Mouse (Mus musculus): ENCODE results near the gene Ap2a2. TPM values are rescaled to one million over a fixed set of nuclear protein-coding genes. Genes with fewer than 3 reads are reported as not detected.

Ap2a2 gene
- total and polyA plus RNA-seq, 3 experiments: 28.5 to 58.3 (median 55.1) TPM

DNA sequence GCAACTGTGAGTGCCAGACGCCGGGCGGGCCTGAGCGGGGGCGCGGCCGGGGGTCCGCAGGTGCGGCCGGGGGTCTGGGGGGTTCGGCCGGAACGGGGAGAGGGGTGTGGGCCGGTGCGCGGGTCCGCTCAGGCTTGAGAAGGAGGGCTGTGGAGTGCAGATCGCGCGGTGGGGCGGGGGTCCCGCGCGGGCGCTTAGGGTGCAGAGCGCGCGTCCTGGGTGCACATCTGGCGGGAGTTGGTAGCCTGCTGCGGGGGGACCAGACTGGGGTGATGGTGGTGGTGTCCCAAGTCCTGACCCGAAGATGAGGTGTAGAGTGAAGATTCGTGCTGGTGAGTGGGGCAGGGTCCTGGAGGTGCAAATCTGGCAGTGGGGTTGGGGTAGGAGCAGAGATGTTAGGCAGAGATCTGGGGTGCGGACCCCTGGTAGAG, 463 bp downstream of the Ap2a2 start:
- H3K4me1 ChIP-seq (ENCODE audit: control insufficient read depth, insufficient read depth, low read length): peaks cover 2% of the 10 kb centered on the region
- WGBS: 2% methylated on average over 33 of the region's 33 CpGs
- H3K36me3 ChIP-seq (ENCODE audit: control insufficient read depth, insufficient read depth, low read length): no peaks in the 10 kb centered on the region
- peak overlapping the region; percentile 89 for H3K4me3 ChIP-seq
- peaks cover 7% of the 10 kb centered on the region for H3K79me2 ChIP-seq (replicated peaks; ENCODE audit: control insufficient read depth, insufficient read depth, low read length)
- TF ChIP-seq CTCF (IDR thresholded peaks at IDR 0.05) (no peak), POLR2A (IDR thresholded peaks at IDR 0.05; ENCODE audit: insufficient read depth, low read depth, low read length) (no peak), EP300 (IDR thresholded peaks at IDR 0.05; ENCODE audit: insufficient read depth, low read depth, low read length) (no peak)
- no peaks in the 10 kb centered on the region for H3K27me3 ChIP-seq (ENCODE audit: control insufficient read depth, insufficient read depth, low read length)
- H3K9ac ChIP-seq (ENCODE audit: low read depth, low read length): peak overlapping the region; percentile 97
- intact Hi-C loops (cut with DNase I): loop anchor here (5.0 kb wide), 2 partner anchors 50 to 340 kb away; no protein-coding TSS in a partner anchor
- DNase-seq: no peak
- peak overlapping the region; percentile 93 for H3K27ac ChIP-seq

DNA sequence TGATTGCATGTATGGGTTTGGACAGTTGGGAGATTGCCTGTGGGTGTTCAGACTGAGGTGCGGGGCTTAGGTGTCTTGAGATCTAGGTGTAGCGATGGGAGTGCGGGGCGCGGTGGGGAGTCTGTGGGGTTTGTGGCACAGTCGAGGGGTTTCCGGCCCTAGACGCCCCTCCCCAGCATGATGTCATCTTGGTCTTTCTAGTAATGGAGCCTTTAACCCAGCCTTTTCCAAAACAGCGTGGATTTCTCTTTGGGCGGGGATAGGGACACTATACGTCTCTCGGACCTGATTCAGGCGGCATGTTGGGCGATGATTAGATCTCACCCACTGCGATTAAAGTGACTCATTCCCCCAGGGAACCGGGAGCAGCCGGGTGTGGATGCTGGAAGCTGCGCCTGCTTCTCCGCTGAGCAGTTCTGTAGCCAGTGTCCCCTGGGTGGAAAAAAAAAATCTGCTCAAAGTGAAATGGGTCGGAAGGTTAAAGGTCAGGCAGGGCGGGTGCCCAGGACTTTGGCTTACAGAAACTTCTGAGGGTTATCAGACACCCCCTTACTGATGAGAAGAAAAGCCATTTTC, 967 bp downstream of the Ap2a2 start:
- Histone ChIP-seq H3K9ac (ENCODE audit: low read depth, low read length) (peak overlapping the region; percentile 97), H3K36me3 (ENCODE audit: control insufficient read depth, insufficient read depth, low read length) (no peaks in the 10 kb centered on the region), H3K4me1 (ENCODE audit: control insufficient read depth, insufficient read depth, low read length) (peaks cover 2% of the 10 kb centered on the region), H3K27ac (peak overlapping the region; percentile 93), H3K79me2 (replicated peaks; ENCODE audit: control insufficient read depth, insufficient read depth, low read length) (peaks cover 7% of the 10 kb centered on the region), H3K27me3 (ENCODE audit: control insufficient read depth, insufficient read depth, low read length) (no peaks in the 10 kb centered on the region), H3K4me3 (peak overlapping the region; percentile 89)
- DNase-seq: peak in 1 of 2 experiments; percentile 76
- 5% methylated on average over 21 of the region's 21 CpGs for WGBS
- no peak for TF ChIP-seq CTCF (IDR thresholded peaks at IDR 0.05)
- TF ChIP-seq EP300 (IDR thresholded peaks at IDR 0.05; ENCODE audit: insufficient read depth, low read depth, low read length): no peak
- no peak for TF ChIP-seq POLR2A (IDR thresholded peaks at IDR 0.05; ENCODE audit: insufficient read depth, low read depth, low read length)
- intact Hi-C loops (cut with DNase I): loop anchor here (5.0 kb wide), 2 partner anchors 49 to 339 kb away; no protein-coding TSS in a partner anchor

DNA sequence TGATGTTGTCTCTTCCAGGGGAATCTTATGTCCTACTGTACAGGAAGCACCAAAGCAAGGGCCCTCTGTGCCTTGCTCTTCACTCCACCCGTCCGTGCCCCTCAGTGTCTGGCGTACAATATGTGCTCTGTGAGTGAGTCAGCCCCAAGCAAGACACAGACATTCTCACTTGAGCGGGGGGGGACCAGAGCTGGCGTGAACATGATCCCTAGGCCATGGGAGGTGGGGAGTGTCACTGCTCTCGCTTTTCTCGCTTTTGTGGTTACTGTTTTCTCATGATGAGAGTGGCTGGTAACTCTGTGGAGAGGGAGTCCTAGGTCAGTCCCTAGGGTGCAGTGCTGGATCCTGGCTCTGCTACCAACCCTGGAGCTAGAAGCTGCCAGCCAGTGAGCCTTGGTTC, 2.6 kb downstream of the Ap2a2 start:
- TF ChIP-seq EP300 (IDR thresholded peaks at IDR 0.05; ENCODE audit: insufficient read depth, low read depth, low read length) (no peak), POLR2A (IDR thresholded peaks at IDR 0.05; ENCODE audit: insufficient read depth, low read depth, low read length) (no peak), CTCF (IDR thresholded peaks at IDR 0.05) (no peak)
- Histone ChIP-seq H3K4me3 (no peak overlapping the region), H3K9ac (ENCODE audit: low read depth, low read length) (no peak overlapping the region), H3K79me2 (replicated peaks; ENCODE audit: control insufficient read depth, insufficient read depth, low read length) (peaks cover 9% of the 10 kb centered on the region), H3K4me1 (ENCODE audit: control insufficient read depth, insufficient read depth, low read length) (peaks cover 2% of the 10 kb centered on the region), H3K27me3 (ENCODE audit: control insufficient read depth, insufficient read depth, low read length) (no peaks in the 10 kb centered on the region), H3K27ac (no peak overlapping the region), H3K36me3 (ENCODE audit: control insufficient read depth, insufficient read depth, low read length) (no peaks in the 10 kb centered on the region)
- WGBS: 66% methylated on average over 7 of the region's 7 CpGs
- intact Hi-C loops (cut with DNase I): loop anchor here (5.0 kb wide), 2 partner anchors 48 to 338 kb away; no protein-coding TSS in a partner anchor
- no peak for DNase-seq

DNA sequence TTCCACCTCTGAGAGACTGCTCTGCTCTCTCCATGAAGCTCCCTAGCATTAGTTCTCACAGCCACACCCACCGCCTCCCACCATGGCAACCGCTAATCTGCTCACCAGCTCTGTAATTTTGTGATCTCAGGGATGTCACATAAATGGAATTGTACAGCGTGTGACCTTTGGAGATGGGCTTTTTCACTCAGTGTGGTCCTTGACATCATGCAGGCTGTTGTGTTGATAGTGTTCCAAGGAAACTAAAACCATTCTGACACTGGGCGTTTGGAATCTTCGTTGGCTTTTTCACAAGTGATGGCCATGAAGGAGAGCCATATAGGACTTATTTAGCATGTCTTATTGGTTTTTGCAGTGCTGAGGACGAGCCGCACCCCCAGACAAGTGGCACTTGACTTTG, 4.6 kb downstream of the Ap2a2 start:
- intact Hi-C loops (cut with DNase I): no loop called here
- WGBS: 67% methylated on average over 7 of the region's 7 CpGs
- H3K4me1 ChIP-seq (ENCODE audit: control insufficient read depth, insufficient read depth, low read length): peaks cover 7% of the 10 kb centered on the region
- no peak overlapping the region for H3K27ac ChIP-seq
- TF ChIP-seq POLR2A (IDR thresholded peaks at IDR 0.05; ENCODE audit: insufficient read depth, low read depth, low read length): no peak
- TF ChIP-seq CTCF (IDR thresholded peaks at IDR 0.05): no peak
- no peak for TF ChIP-seq EP300 (IDR thresholded peaks at IDR 0.05; ENCODE audit: insufficient read depth, low read depth, low read length)
- no peaks in the 10 kb centered on the region for H3K27me3 ChIP-seq (ENCODE audit: control insufficient read depth, insufficient read depth, low read length)
- DNase-seq: no peak
- H3K9ac ChIP-seq (ENCODE audit: low read depth, low read length): no peak overlapping the region
- H3K36me3 ChIP-seq (ENCODE audit: control insufficient read depth, insufficient read depth, low read length): no peaks in the 10 kb centered on the region; the same call in 1 of the 2 replicates
- H3K79me2 ChIP-seq (replicated peaks; ENCODE audit: control insufficient read depth, insufficient read depth, low read length): peaks cover 15% of the 10 kb centered on the region
- no peak overlapping the region for H3K4me3 ChIP-seq

DNA sequence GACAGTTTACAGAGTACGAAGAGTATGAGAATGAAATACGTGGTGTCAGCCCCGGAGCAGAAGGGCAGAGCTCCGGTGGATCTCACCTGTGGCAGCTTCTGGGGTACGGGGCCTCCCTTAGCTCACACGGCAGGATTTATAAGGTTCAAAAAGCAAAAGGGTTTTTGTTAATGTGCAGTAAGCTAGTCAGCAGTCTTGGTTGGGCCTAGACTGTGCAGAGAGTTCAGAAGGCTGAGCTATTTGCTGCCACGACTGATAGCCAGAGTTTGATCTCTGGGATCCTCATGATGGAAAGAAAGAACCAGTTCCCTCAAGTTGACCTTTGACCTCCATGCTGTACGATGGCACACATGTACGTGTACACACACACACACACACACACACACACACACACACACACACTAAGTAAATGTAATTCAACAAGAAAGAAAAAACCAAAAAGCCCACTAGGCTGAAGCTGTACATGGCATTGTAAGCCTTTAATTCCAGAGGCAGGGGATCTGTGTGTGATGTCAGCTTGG, 7.4 kb downstream of the Ap2a2 start:
- intact Hi-C loops (cut with DNase I): no loop called here
- H3K9ac ChIP-seq (ENCODE audit: low read depth, low read length): no peak overlapping the region
- DNase-seq: no peak
- H3K36me3 ChIP-seq (ENCODE audit: control insufficient read depth, insufficient read depth, low read length): no peaks in the 10 kb centered on the region; the same call in 1 of the 2 replicates
- whole genome bisulfite sequencing: 80% methylated on average over 9 of the region's 9 CpGs
- TF ChIP-seq CTCF (IDR thresholded peaks at IDR 0.05): no peak
- TF ChIP-seq EP300 (IDR thresholded peaks at IDR 0.05; ENCODE audit: insufficient read depth, low read depth, low read length): no peak
- no peak for TF ChIP-seq POLR2A (IDR thresholded peaks at IDR 0.05; ENCODE audit: insufficient read depth, low read depth, low read length)
- H3K27me3 ChIP-seq (ENCODE audit: control insufficient read depth, insufficient read depth, low read length): no peaks in the 10 kb centered on the region
- H3K27ac ChIP-seq: no peak overlapping the region
- no peak overlapping the region for H3K4me3 ChIP-seq
- H3K4me1 ChIP-seq (ENCODE audit: control insufficient read depth, insufficient read depth, low read length): peaks cover 7% of the 10 kb centered on the region
- peaks cover 10% of the 10 kb centered on the region for H3K79me2 ChIP-seq (replicated peaks; ENCODE audit: control insufficient read depth, insufficient read depth, low read length)

DNA sequence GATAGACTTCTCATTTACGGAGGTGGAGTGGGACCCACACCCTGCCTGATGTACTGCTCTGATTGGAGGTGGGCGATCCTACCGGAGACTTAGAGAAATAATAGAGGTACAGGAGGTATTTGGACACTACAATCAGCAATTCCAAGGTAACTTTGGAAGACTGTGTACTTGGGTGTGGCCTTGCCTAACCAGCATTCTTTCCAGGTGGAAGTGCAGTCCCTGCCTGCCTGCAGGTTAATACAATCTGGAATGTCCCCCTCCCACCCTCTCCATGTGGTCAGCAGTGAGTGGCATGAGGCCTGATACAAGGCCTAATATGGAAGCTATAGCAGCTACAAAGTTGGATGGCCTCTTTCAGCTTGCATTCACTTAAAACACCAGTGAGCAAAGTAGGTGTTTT, 7.9 kb downstream of the Ap2a2 start:
- H3K4me1 ChIP-seq (ENCODE audit: control insufficient read depth, insufficient read depth, low read length): peaks cover 7% of the 10 kb centered on the region
- peaks cover 10% of the 10 kb centered on the region for H3K79me2 ChIP-seq (replicated peaks; ENCODE audit: control insufficient read depth, insufficient read depth, low read length)
- H3K4me3 ChIP-seq: no peak overlapping the region
- no peak overlapping the region for H3K9ac ChIP-seq (ENCODE audit: low read depth, low read length)
- no peak for DNase-seq
- H3K36me3 ChIP-seq (ENCODE audit: control insufficient read depth, insufficient read depth, low read length): no peaks in the 10 kb centered on the region; the same call in 1 of the 2 replicates
- 94% methylated on average over 3 of the region's 3 CpGs for WGBS
- TF ChIP-seq EP300 (IDR thresholded peaks at IDR 0.05; ENCODE audit: insufficient read depth, low read depth, low read length) (no peak), POLR2A (IDR thresholded peaks at IDR 0.05; ENCODE audit: insufficient read depth, low read depth, low read length) (no peak), CTCF (IDR thresholded peaks at IDR 0.05) (no peak)
- H3K27me3 ChIP-seq (ENCODE audit: control insufficient read depth, insufficient read depth, low read length): no peaks in the 10 kb centered on the region
- H3K27ac ChIP-seq: no peak overlapping the region
- intact Hi-C loops (cut with DNase I): no loop called here

Data from heart, adult 2 months (tissue).